Mouse (Mus musculus) left cerebral cortex, adult 2 months (tissue): ENCODE results near the gene Rasal1. TPM values are rescaled to one million over a fixed set of nuclear protein-coding genes. Genes with fewer than 3 reads are reported as not detected.

ENCODE experiments used
- DNase-seq, 2 experiments: peaks; one replicate each; pipeline ENCODE4 v3.0.0; 2021 to 2022; ENCODE audit warnings: low spot score in 2 of 2, mixed read lengths in 1 of 2; ENCODE audit errors: extremely low spot score in 1 of 2
- H3K27ac ChIP-seq: fragments of 200-600 bp; 2 replicates; pipeline ENCODE4 v1.8.1; 2022
- H3K4me3 ChIP-seq: fragments of 200-600 bp; 2 replicates; pipeline ENCODE4 v1.8.1; 2022
- CTCF ChIP-seq: fragments of 200-600 bp; IDR thresholded peaks from 2 replicates; pipeline ENCODE4 v1.8.1; 2022; ENCODE audit warnings: antibody characterized with exemption, mild to moderate bottlenecking, moderate library complexity
- intact Hi-C: fragments of 180-260 bp; cut with DNase I; formaldehyde crosslinking; loops from one replicate; pipeline ENCODE4 v1.15.1; 2025
- total RNA-seq, 2 experiments: library from RNA; stranded (reverse); gene quantifications; 2 replicates each; pipeline ENCODE4 v1.2.3; 2021

Gene Rasal1
- total RNA-seq, 2 experiments from 2014 or later, result 85.3 TPM

GRCm38 (mm10) chr5:120718600-120719378, 70.2 kb downstream of the Rasal1 start:
- intact Hi-C loops, result no loop called here
- Histone ChIP-seq H3K27ac (no peak overlapping the region), H3K4me3 (no peak overlapping the region)
- no peak for DNase-seq
- no peak; the same call in 1 of the 2 replicates for TF ChIP-seq CTCF

DNA sequence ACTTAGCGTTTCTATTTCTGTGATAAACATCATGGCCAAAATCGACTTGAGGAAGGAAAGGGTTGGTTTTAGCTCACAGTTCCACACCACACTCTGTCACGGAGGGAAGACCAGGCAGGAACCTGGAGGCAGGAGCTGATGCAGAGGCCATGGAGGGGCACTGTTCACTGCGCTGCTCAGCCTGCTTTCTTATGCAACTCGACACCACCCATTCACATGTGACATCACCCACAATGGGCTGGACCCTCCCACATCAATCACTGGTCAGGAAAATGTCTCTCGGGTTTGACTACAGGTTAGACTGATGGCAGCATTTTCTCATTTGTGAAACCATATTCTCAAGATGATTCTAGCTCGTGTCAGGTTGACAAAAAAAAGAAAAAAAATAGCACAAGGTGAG, 72.4 kb downstream of the Rasal1 start:
- DNase-seq, result no peak
- TF ChIP-seq CTCF, result no peak
- Histone ChIP-seq H3K27ac (no peak overlapping the region), H3K4me3 (no peak overlapping the region)
- intact Hi-C loops, result no loop called here

DNA sequence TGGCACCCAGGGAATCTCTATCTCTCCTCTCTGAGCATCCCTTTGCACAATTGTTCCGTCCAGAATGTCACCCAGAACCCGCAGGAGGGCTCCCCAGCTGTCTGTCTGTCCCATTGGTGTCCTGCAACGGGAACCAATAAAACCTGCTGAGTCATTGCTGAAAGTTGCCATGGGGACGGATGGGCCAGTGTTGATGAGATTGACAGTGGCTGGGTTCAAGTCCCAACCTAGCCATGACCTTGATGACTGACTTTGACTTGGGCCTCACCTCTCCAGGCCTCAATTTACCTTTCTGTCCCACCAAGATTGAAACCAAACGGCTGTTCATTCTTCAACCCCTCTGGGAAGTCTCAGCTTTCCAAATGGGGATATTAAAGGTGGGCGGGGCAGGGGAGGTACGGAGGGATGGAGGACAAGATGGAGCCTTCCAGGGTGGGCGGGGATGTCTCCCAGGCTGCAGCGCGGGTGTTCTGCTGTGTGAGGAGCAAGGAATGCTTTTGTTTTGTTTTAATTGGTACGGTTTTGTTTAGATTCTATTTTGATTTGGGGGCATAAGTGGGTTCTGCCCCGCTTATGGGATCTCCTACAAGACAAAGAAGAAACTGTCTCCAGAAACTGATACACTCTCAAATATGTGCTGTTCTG, 77.3 kb downstream of the Rasal1 start:
- intact Hi-C loops, result no loop called here
- H3K27ac ChIP-seq, result no peak overlapping the region

More for the DNA sequence above, 77.3 kb downstream of the Rasal1 start:
- no peak for TF ChIP-seq CTCF
- DNase-seq, result no peak
- no peak overlapping the region for H3K4me3 ChIP-seq

Other genes starting within 250 kb of the Rasal1 start
- gene Lhx5, start 217.1 kb upstream of the Rasal1 start, total RNA-seq, result not detected
- 1 to 10 TPM; 5.3 to 7.4 TPM for gene Sdsl, start 176.0 kb upstream of the Rasal1 start, total RNA-seq
- under 1 TPM in 1 of 2 experiments, not detected in 1; 0.61 TPM for gene Sds, start 172.3 kb upstream of the Rasal1 start, total RNA-seq
- gene Plbd2, start 145.2 kb upstream of the Rasal1 start, total RNA-seq, result 10 to 100 TPM; 60.6 to 61.7 TPM
- 1 to 10 TPM; 4.5 to 7.5 TPM for gene Slc8b1, start 137.6 kb upstream of the Rasal1 start, total RNA-seq
- 10 to 100 TPM; 36.8 to 42.1 TPM for gene Tpcn1, start 60.1 kb upstream of the Rasal1 start, total RNA-seq
- gene Iqcd, start 59.8 kb upstream of the Rasal1 start, total RNA-seq, result under 1 TPM; 0.47 to 0.75 TPM
- gene Rita1, start 36.2 kb upstream of the Rasal1 start, total RNA-seq, result 10 to 100 TPM; 29.5 to 29.9 TPM
- 10 to 100 TPM; 38.6 to 41.0 TPM for gene Ddx54, start 36.1 kb upstream of the Rasal1 start, total RNA-seq
- gene Cfap73, start 14.6 kb upstream of the Rasal1 start, total RNA-seq, result under 1 TPM in 1 of 2 experiments, not detected in 1; 0.52 TPM
- 10 to 100 TPM; 74.5 to 76.9 TPM for gene Dtx1, start 63.1 kb downstream of the Rasal1 start, total RNA-seq
- under 1 TPM in 1 of 2 experiments, not detected in 1; 0.14 TPM for gene Oas2, start 101.0 kb downstream of the Rasal1 start, total RNA-seq
- gene Oas3, start 128.8 kb downstream of the Rasal1 start, total RNA-seq, result not detected
- not detected for gene Oas1e, start 146.7 kb downstream of the Rasal1 start, total RNA-seq
- 1 to 10 TPM in 1 of 2 experiments, under 1 TPM in 1; 0.82 to 1.0 TPM for gene Oas1c, start 163.7 kb downstream of the Rasal1 start, total RNA-seq
- not detected for gene Oas1f, start 198.6 kb downstream of the Rasal1 start, total RNA-seq
- not detected for gene Oas1h, start 212.6 kb downstream of the Rasal1 start, total RNA-seq
- gene Oas1g, start 238.8 kb downstream of the Rasal1 start, total RNA-seq, result not detected